Mouse (Mus musculus) adrenal gland, postnatal 4 days (tissue): Measurements from ENCODE around the gene Mdm2. TPM values are rescaled to one million over a fixed set of nuclear protein-coding genes. Genes with fewer than 3 reads are reported as not detected.
"Not testable (repeated sequence)": the region's sequence is repeated elsewhere in the genome, so short reads cannot be mapped to it uniquely, and the experiment has no call there.

ENCODE experiments used
- DNase-seq, 2 experiments: peaks; one replicate each; pipeline ENCODE4 v3.0.0; 2021 to 2022; ENCODE audit warnings: low spot score in 2 of 2, mixed read lengths in 2 of 2
- long read RNA-seq, 2 experiments: library from polyadenylated mRNA; stranded (forward); transcript quantifications; one replicate each; pipeline ENCODE4 v2.0.0; 2021
- total RNA-seq, 2 experiments: library from RNA; stranded (reverse); gene quantifications; 2 replicates each; pipeline ENCODE4 v1.2.3; 2021

Gene Mdm2
- total RNA-seq = 10 to 100 TPM; 63.3 to 67.4 TPM
- long read RNA-seq, experiment 1, transcript Mdm2-201 (12 exons, 3,099 nt) = major isoform, 13 of 35 reads
- long read RNA-seq, experiment 1, partial matches to known transcripts = 7 of 35 reads
- long read RNA-seq, experiment 1, other reads (novel, unspliced or antisense) = 15 of 35 reads
- long read RNA-seq, experiment 2, transcript Mdm2-201 (12 exons, 3,099 nt) = major isoform, 29 of 68 reads
- long read RNA-seq, experiment 2, partial matches to known transcripts = 18 of 68 reads
- long read RNA-seq, experiment 2, other reads (novel, unspliced or antisense) = 18 of 68 reads

DNA sequence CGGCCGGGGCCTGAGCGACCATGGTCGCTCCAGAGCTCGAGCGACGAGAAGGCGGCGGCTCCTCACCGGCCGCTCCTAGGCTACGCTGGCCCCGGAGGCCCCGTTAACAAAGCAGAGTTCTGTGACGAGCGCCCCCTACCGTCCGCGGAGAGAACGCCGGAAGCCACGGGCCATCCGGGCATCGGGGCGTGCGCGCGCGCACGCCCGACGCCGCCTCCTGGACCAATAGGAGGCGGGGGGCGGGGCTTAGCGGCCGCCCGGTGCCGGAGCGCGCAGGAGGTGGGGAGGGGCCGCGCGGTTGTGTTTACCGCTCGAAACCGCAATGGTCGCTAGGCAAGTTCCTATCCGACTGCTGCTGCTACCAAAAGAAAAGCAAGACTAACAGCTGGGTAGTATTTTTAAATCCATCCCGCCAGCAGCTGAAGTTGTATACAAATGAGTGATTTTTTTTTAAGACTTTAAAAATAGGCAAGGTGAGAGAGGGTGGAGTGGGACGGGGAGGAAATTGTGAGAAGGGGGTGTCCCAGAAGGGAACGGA is at the start of gene Mdm2:
Gene Mdm2 (minus strand): TSS at position 155 of the 538 bp plus-strand sequence.
- DNase-seq = peak; percentile 97 to 98

DNA sequence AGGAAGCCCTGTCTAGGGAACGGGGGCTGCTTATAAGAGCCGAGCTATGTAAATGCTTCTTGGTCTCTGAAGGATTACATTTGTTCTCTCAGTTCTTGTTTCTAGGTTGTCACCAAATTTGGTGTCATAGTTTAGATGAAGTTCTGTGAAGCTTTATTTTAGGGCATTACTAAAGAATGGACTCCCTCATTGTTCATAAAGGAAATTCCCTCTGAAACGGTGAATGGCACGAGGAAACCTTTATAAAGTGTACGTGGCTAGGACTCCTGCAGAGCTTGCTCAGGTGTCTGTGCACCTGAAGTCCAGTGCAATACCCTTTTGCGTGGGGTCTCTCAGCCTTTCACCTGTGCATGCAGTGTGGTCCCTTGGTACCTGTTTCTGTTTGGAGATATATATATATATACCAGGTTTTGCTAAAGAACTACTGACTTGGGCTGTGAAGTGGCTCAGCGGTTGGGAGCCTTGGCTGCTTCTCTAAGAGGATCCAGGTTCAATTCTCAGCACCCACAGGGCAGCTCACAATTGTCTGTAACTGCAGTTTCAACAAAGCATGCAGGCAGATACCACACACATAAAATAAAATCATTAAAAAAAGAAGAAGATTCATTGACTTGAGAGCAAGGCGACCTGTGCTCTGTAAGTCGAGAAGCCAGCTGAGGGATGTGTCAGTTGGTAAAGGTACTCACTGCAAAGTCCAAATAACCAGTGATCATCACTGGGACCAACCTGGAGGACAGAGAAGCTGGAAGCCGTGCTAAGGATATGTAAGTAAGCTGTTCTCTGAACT is 49.5 kb upstream of the Mdm2 start:
- DNase-seq = no peak

DNA sequence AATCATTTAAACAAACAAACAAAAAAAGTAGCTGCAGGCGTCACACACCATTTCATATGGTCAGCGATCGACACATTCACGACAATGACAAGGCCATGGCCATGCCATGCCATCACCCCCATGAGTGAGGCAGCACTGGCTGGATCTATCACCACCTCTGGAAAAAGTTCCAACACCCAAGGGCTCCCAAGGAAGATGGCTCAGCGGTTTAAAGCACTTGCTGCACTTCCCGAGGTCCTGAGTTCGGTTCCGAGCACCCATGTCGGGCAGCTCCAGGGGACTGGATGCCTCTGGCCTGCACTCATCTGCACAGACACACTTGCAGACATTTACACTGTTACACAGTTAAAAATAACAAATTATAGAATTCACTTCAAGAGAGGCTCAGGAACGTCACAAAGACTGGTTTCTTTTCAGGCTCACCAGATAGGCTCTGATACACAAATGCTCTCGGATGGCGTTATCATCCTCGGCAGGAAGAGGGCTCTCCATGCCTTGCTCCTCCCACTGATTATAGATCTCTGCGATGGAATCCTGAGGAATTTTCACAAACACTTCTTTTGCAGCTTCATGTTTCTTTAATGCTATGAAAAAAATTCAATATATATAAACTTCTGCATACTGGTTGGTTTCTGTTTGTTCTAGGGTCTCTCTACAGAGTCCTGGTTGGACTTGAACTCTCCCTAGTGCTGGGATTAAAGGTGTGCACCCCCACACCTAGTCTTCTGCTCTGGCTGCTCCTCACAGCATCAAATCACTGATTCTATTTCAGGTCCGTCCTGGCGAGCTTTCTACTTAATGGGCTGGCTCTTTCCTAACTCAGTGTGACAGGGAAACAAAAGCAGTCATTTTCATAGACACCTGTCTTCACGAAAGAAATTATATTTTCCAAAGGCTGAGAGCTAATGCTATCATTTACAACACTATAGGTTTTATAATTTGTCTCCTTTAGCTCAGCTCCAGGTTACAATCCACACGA is 48.5 kb upstream of the Mdm2 start:
- DNase-seq = no peak

DNA sequence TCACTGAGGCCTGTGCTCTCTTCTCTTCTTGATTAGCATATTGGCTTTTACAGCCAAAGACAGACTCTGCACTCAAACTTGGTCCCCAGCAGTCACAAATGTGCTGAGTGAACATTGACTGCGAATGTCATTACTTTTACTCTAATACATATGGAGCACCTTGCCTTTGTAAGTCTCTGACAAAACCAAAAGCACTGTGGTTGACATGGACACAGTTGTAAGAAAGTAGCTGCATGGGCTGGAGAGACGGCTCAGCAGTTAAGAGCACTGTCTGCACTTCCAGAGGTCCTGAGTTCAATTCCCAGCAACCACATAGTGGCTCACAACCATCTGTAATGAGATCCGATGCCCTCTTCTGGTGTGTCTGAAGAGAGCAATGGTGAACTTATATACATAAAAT is 47.8 kb upstream of the Mdm2 start:
- DNase-seq = not testable (repeated sequence)

DNA sequence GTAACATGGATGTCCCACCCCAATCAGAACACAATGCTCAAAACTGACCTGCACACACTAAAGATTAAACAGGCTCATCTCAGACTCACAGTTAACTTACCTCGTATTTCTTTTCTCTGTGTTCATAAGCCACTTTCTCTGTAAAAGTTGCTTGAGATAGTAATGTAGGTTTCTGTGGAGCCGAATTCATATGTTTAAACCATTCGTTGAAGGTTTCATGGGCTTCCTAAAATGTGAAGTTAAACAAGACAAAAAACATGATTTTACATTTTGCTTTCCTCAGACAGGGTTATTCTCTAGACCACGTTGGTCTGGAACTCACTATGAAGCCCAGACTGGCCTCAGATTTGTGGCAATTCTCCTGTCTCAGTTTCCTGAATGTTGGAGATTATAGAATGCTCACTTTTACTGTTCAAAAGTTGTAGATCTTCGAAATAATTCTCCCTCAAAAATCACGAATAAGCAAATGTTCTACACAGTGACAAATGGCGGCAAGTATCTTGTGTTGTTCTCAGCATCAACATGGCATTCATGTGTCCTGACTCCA is 47.3 kb upstream of the Mdm2 start:
- no peak for DNase-seq

DNA sequence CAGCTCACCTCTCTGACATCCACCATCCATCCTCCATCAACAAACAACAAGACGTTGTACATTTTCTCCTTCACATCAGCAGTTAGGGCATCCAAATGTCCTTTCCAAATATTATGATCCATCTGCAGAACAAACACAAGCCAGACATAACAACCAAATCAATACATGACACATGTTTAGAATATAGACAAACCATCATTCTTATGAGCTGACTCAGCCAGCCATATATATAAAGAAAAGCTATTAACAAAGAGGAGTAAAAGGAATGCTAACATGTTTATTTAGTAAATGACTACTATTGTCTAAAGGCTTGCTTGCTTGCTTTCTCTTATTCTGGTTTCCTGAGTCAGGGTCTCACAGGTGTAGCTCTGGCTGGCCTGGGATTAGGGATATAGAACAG is 46.7 kb upstream of the Mdm2 start:
- no peak for DNase-seq

DNA sequence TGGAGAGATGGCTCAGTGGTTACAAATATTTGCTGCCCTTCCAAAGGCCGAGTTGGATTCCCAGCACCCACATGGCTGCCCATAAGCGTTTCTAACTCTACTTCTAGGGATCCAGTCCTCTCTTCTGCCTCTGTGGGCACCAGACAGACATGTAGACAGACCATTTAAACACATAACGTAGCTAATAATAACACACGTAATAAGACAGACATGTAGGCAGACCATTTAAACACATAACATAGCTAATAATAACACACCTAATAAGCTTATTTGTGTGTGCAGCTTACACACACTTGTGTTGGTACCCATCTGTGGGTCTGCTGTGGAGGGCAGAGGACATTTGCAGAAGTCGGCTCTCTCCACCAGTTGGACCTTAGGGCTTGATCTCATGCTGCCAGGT is 46.2 kb upstream of the Mdm2 start:
- DNase-seq = no peak

DNA sequence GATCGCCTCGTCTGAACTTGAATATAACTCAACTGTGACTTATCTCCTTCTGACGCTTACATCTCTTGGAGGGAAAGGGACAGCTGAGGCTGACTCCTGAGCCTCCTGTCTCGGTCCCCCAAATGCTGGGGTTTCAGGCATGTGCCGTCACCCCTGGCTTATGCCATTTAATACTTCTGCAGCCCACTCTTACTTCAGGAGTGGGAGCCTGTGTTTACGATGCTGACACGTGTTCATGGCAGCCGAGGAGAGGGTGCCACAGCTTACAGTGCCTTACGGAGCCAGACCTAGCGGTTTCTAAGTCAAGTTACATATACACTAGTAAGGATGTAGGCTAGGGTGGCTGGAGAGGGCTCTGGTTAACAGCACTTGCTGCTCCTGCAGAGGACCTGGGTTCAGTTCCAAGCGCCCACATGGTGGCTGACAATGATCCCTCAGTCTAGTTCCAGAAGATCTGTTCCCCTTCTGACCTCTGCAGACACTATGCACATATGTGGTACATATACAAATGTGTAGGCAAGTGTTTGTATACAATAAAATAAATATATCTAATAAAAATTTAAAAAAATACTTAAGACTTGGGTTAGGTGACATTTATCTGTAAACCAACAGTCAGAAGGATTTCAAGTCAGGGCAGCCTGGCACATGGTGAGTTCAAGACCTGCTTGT is 45.4 kb upstream of the Mdm2 start:
- no peak for DNase-seq

DNA sequence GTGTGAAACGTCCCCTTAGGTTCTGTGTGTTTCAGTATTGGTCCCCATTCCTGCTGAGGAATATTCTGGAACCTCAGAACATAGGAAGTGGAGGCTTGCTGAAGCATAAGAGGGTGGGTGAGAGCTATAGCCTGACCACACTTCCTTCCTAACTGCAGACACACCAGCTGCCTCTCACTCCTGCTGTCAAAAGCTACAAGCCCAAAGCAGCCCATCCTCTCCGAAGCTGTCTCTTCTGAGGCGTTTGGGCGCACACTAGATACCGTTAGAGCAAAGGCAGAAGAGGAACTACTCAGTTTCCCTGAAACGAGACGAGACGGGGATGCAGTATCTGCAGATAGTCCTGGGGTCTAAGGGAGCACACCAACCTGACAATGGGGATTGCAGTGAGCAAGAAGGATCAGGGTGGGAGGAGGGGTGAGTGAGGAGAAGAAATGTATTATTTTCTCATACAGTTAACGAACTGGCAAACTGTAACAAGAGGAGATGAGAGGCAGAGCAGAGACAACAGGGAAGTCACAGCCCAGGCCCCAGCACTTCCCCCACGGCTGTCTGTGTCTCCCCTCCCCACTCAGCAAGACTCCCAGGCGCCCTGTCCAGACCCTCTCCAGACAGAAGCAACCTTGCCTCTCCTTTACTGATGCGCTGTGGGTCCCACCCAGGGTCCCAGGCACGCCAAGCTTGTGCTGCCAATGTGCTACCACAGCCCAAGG is 44.7 kb upstream of the Mdm2 start:
- no peak for DNase-seq

DNA sequence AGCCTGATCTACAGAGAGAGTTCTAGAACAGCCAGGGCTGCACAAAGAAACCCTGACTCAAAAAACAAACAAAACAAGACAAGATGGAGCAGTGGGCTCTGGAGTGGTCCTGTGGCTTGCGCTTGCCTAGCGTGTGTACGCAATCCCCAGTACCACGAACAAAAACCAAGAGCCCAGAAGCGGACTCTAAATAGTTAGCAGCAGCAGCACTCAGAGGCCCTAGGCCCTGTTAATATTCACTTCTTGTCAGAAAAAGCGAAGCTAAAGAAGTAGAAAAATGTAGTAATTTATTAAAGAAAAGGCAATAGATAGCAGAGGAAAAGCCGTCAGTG is 44.0 kb upstream of the Mdm2 start:
- DNase-seq = no peak

DNA sequence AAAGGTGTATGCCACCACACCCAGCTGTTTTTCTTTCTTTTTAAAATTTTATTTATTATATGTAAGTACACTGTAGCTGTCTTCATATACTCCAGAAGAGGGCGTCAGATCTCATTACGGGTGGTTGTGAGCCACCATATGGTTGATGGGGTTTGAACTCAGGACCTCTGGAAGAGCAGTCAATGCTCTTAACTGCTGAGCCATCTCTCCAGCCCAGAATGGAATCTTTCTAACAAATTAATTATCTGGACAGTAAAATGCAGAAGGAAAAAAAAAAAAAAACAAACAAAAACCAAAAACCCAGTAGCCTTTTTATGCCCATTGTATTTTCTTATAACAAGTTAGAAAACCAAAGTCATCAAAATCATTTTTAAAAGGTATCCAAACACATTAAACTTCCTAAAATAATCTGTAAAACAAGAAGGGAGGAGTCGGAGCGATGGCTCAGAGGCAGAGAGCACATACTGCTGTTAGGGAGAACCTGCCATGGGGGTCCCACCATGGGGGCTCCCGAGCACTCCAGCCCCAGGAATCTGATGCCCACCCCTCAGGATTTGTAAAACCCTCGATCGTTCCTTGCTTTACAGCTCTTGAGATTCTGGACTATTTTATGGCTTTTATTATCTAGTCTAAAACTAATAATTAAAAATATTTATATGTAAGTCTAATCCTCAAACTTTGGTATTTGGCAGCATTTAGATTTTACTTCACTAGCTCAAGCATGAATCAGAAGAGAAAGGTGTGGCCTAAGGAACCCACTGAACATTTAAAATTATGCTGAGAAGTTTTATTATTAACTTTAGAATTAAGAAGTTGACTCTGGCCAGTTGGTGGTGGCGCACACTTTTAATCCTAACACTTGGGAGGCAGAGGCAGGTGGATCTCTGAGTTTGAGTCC is 43.4 kb upstream of the Mdm2 start:
- DNase-seq = no peak

DNA sequence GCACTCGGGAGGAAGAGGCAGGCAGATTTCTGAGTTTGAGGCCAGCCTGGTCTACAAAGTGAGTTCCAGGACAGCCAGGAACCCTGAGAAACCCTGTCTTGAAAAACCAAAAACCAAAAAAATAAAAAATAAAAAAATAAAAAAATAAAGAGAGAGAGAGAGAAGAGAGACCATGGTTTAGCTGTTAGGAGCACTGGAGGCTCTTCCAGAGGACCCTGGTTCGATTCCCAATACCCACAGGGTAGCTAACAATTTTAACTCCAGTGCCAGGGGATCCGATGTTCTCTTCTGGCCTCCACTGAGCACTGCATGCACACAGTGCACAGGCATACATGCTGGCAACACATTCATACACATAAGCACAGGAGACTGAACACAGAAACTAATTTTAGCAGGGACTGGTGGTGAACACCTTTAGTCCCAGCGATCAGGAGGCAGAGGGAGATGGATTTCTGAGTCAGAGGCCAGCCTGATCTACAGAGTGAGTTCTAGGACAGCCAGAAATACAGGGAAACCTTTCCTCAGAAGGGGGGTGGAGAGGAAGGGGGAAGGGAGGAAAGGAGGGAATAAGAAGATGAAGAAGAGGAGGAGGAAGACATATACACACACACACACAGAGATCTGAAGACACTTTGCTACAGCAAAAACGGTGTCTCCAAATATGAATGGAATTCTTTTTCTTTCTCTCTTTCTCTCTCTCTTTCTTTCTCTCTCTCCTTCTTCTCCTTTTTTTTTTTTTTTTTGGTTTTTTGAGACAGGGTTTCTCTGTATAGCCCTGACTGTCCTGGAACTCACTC is 42.5 kb upstream of the Mdm2 start:
- no peak for DNase-seq

DNA sequence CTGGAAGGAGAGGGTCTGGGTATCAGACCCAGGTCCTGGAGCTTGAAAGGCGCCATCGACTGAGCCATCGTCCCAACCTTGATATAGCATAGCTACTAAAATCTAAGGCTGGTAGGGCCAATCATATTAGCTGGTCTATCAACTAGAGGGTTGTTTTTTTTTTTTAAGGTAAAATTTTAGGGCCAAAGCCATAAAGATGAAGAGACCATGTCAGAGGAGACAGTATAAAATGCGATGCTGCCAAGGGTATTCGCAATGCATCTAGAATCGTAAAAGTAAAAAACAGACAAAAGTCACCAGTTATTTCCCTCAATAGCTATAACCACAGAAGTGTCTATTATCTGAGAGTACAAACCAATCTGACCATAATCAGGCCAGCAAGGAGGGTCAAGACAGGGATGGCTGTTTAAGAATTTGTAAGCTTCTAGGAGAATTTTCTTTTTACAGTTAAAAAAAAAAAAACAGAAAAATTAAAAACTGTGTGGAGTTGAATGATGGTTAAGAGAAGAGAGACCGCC is 41.8 kb upstream of the Mdm2 start:
- no peak for DNase-seq

DNA sequence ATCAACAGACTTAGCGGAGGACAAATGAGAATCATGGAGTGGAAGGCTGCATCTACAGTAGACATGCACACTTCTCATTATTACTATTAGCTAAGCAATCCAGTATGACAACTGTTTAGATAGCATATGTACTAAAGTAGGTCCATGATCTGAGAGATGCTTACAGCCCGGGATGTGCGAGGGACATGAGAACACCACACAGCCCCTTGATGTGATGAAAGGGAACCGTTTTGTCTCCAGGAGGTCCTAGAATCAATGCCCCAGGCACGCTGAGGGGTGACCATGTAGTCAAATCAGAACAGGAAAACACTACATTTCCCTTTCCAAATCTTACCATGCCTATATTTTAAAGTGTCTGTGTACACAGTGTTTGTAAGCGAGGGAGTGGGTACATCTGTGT is 41.2 kb upstream of the Mdm2 start:
- DNase-seq = no peak

DNA sequence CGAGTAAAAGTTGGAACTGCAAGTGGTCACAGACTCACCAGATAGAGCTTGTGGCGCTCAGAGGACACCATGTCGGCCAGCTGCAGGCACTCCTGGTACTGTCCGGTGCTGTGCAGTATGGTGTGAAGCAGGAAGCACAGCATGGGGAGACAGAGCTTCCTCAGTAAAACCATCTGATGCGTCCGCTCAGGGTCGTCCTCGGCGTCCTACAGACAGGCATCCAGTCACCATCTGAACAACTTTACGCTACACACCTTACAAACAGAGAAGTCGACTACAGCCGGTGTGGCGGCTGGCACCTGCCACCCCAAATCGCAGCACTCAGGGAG is 40.7 kb upstream of the Mdm2 start:
- DNase-seq = no peak

DNA sequence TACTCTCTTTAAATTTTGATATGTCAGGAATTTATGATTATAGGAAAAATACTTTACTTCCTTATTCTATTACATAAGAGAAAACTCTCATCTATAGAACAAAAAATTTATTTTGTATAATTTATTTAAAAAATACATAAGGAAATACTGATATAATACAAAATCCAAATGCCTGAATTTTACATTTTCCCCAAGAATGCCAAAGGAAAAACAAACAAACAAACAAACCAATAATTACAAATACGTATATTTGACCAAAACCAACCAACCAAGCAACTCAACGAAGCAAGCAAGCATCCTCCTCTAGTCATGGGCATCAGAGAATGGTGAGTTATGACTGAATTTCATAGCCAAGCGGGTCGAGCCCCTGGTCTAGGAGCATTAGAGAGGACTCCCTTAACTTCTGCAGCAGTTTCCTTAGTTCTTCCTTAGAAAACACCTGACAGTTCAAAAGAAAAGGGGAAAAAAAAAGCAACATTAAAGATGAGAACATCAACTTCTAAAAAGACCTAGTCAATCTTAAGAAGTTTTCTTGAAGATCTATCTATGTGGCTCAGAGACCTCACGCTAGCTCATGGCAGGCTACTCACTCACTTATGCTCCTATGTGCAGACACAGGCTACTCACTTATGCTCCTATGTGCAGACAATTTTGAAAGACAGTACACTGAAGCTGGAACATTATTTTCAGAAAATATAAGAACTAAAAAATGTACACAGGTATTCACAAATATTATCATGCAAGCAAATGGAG is 40.1 kb upstream of the Mdm2 start:
- no peak for DNase-seq

DNA sequence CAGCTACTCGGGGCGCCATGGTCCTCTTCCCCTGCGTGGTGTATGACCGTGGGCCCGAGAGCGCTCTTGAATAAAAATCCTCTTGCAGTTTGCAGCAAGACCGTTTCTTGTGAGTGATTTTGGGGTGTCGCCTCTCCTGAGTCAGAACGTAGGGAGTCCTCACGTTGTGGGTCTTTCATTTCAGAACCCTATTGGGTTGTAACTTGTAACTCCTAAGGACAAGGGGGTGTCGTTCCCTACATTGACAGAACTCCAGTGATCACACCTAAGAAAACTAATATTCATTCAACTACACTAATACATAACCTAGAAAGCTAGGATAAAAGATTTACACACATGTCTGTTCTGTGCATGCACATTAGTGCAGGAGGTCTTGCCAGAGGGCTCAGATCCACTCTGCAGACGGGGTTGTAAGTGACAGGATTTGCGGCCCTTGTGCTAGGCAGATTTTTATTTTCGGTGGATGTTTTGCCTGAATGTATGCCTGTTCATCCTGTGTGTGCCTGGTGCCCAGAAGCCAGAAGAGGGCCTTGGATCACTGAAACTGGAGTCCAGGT is 39.3 kb upstream of the Mdm2 start:
- DNase-seq = no peak
